Mouse (Mus musculus) intestine, embryonic 16.5 days (tissue): ENCODE results near the gene N4bp2l1. TPM values are rescaled to one million over a fixed set of nuclear protein-coding genes. Genes with fewer than 3 reads are reported as not detected.
A peak's percentile ranks its signal among the peaks of the same experiment; 100 is the strongest.

ENCODE experiments used
- ATAC-seq: fragments of 200-750 bp; cut with Nextera tagmentation; 2 replicates; pipeline ENCODE4 v1.8.0; 2017; ENCODE audit warnings: moderate TSS enrichment, moderate library complexity
- H3K27ac ChIP-seq: fragments of 300-500 bp; sonication (generic); 2 replicates; pipeline ENCODE4 v1.5.1; 2014; ENCODE audit warnings: mild to moderate bottlenecking, low read length
- H3K27me3 ChIP-seq: fragments of 300-500 bp; sonication (generic); replicated peaks from 2 replicates; pipeline ENCODE4 v1.6.1; 2014; ENCODE audit warnings: low read length, control low read depth, mixed read lengths; ENCODE audit not compliant: control insufficient read depth, insufficient read depth
- H3K36me3 ChIP-seq: fragments of 300-500 bp; sonication (generic); 2 replicates; pipeline ENCODE4 v1.6.1; 2014; ENCODE audit warnings: low read length, control low read depth; ENCODE audit not compliant: control insufficient read depth, insufficient read depth
- H3K4me1 ChIP-seq: fragments of 300-500 bp; sonication (generic); 2 replicates; pipeline ENCODE4 v1.6.1; 2014; ENCODE audit warnings: low read length, control low read depth, mixed read lengths; ENCODE audit not compliant: control insufficient read depth, insufficient read depth
- H3K4me2 ChIP-seq: fragments of 300-500 bp; sonication (generic); 2 replicates; pipeline ENCODE4 v1.6.1; 2014; ENCODE audit warnings: low read depth, low read length, control low read depth
- H3K4me3 ChIP-seq: fragments of 300-500 bp; sonication (generic); 2 replicates; pipeline ENCODE4 v1.5.1; 2014; ENCODE audit warnings: mild to moderate bottlenecking, low read length
- H3K9ac ChIP-seq: fragments of 300-500 bp; sonication (generic); 2 replicates; pipeline ENCODE4 v1.6.1; 2014; ENCODE audit warnings: low read depth, low read length
- H3K9me3 ChIP-seq: fragments of 300-500 bp; sonication (generic); 2 replicates; pipeline ENCODE4 v1.6.1; 2016; ENCODE audit warnings: low read length, control low read depth; ENCODE audit not compliant: control insufficient read depth
- WGBS: fragments of 180-500 bp; shearing (Covaris S2); extraction: QIAGEN DNeasy Blood & Tissue Kit; methylation state at CpG from one replicate; pipeline ENCODE4 v1.1.7; 2014; 5-methylcytosine and 5-hydroxymethylcytosine counted together
- polyA plus RNA-seq: library from polyadenylated mRNA; unstranded; fragments of >200 nt; fragmentation: Nextera tagmentation; extraction: Ambion mirVana; gene quantifications from 2 replicates; pipeline ENCODE4 v1.2.1, GENCODE M21; 2015

The N4bp2l1 gene
- polyA plus RNA-seq, 1 experiment from 2014 or later: 6.2 TPM

DNA sequence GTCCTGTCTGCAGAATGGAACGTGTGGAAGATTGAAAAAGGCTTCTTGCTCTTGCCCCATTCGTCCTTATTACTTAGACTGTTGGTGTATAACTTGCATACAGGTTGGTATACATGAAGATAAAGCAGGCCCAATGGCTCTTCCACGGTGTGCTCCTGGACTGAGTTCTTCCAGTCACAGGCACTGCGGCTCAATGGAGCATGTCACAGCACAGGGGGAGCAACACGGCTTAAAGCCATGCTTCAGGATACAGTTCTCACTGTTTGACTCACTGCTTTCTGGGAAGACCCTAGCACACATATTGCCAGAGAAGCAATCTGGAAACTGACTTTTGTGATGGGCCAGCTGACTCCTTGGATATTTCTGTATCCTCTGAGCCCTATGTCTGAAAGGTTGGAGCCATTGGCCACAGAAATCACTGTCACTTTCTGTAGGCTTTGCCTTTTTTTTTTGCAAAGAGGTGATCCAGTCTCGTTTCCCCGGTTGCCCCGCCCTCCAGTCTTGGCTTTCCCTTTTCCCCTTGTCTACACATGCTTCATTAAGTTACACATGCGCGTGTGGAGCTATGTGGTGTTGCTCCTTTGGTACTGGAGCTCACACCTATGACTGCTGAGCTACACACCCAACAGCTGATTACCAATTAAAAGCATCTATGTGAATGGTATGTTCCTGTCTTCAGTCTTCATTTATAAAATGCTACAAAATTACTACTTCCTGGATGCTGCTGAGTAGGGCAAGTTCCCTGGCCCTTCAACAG lies 21.8 kb upstream of the N4bp2l1 start:
- 88% methylated on average over 10 of the region's 10 CpGs for WGBS
- Histone ChIP-seq H3K36me3 (no peaks in the 10 kb centered on the region), H3K9me3 (no peaks in the 10 kb centered on the region), H3K4me2 (no peak overlapping the region), H3K9ac (no peak overlapping the region), H3K27me3 (no peaks in the 10 kb centered on the region), H3K27ac (no peak overlapping the region), H3K4me3 (no peak overlapping the region), H3K4me1 (no peaks in the 10 kb centered on the region)
- ATAC-seq: no peak

GRCm38 (mm10) chr5:150616731-150617130 lies 19.7 kb upstream of the N4bp2l1 start:
- no peaks in the 10 kb centered on the region for H3K36me3 ChIP-seq
- H3K4me3 ChIP-seq: no peak overlapping the region
- no peaks in the 10 kb centered on the region for H3K27me3 ChIP-seq
- H3K4me2 ChIP-seq: no peak overlapping the region
- no peak for ATAC-seq
- no peak overlapping the region for H3K27ac ChIP-seq
- no peaks in the 10 kb centered on the region for H3K9me3 ChIP-seq
- no peaks in the 10 kb centered on the region for H3K4me1 ChIP-seq
- H3K9ac ChIP-seq: no peak overlapping the region
- 66% methylated on average over 3 of the region's 3 CpGs for WGBS

- Histone ChIP-seq H3K9ac (no peak overlapping the region), H3K27me3 (no peaks in the 10 kb centered on the region), H3K4me1 (no peaks in the 10 kb centered on the region), H3K9me3 (no peaks in the 10 kb centered on the region), H3K4me2 (no peak overlapping the region), H3K27ac (no peak overlapping the region), H3K4me3 (no peak overlapping the region), H3K36me3 (no peaks in the 10 kb centered on the region)
- WGBS: 83% methylated on average over 2 of the region's 2 CpGs
- no peak for ATAC-seq
These were observed 19.2 kb upstream of the N4bp2l1 start for GRCm38 (mm10) chr5:150616216-150616615.

DNA sequence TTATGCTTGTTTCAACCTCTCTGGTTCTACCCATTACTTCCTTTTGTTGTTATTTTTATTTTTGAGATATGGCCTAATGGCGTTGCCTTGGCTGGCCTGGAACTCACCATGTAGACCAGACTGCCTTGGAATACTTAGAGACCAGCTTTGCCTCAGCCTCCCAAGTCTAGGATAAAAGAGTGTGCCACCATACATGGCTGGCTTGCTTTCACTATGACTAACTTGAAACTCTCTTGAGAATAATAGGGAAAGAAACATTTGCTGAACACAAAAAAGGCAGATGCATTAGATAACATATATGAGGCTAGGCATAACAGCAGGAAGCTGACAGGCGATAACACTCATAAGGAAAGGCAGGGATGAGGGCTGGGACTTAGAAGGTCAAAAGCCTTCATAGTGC lies 17.1 kb upstream of the N4bp2l1 start:
- no peak for ATAC-seq
- Histone ChIP-seq H3K27me3 (no peaks in the 10 kb centered on the region), H3K9ac (no peak overlapping the region), H3K36me3 (no peaks in the 10 kb centered on the region), H3K4me3 (no peak overlapping the region), H3K4me1 (no peaks in the 10 kb centered on the region), H3K4me2 (no peak overlapping the region), H3K9me3 (no peaks in the 10 kb centered on the region), H3K27ac (no peak overlapping the region)
- WGBS: 90% methylated on average over 2 of the region's 2 CpGs

DNA sequence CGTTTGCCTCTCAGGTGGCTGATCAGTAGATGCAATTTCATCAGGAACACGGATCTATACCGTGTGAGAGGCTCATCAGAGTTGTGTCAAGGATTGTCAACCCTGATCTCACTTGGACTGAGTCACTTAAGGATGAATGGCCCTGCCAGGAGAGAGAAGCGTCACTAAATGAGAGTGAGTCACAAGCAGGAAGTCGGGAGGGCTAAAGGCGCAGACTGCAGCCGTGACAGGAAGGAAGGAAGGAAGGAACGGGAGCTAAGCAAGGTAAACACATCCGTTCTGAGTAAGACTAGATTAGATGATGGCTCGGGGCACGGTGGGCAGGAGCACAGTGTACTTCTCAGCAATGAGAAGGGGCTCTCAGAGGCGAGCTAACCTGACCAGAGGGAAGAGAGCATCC lies 14.7 kb upstream of the N4bp2l1 start:
- no peak overlapping the region for H3K4me3 ChIP-seq
- no peak overlapping the region for H3K4me2 ChIP-seq
- no peaks in the 10 kb centered on the region for H3K9me3 ChIP-seq
- ATAC-seq: peak; percentile 38
- no peaks in the 10 kb centered on the region for H3K27me3 ChIP-seq
- no peak overlapping the region for H3K9ac ChIP-seq
- H3K27ac ChIP-seq: no peak overlapping the region
- H3K36me3 ChIP-seq: no peaks in the 10 kb centered on the region
- H3K4me1 ChIP-seq: no peaks in the 10 kb centered on the region
- WGBS: 47% methylated on average over 12 of the region's 12 CpGs

GRCm38 (mm10) chr5:150611136-150611535 lies 14.1 kb upstream of the N4bp2l1 start:
- 60% methylated on average over 1 of the region's 1 CpGs for WGBS
- Histone ChIP-seq H3K27ac (no peak overlapping the region), H3K4me2 (no peak overlapping the region), H3K36me3 (no peaks in the 10 kb centered on the region), H3K9me3 (no peaks in the 10 kb centered on the region), H3K27me3 (no peaks in the 10 kb centered on the region), H3K4me1 (no peaks in the 10 kb centered on the region), H3K4me3 (no peak overlapping the region), H3K9ac (no peak overlapping the region)
- ATAC-seq: no peak

DNA sequence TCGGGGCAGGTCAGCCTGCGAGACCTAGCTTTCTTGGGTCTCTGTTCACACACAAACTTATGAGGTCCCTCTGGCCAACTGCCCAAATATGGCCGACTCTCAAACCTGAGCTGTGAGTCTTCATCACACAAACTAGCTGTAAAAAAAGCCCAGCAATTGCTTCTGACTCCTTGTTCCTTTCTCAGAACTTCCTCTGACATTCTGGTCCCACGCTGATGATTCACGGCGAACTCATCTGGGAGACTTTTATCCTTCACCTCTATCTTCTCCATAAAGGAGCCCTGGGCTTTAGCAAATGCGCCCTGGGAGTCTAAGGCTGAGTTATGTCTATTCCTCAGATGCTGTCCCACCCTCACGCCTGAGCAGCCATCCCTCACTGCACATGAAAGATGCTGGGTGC lies 10.6 kb upstream of the N4bp2l1 start:
- ATAC-seq: no peak
- H3K9me3 ChIP-seq: no peaks in the 10 kb centered on the region
- no peaks in the 10 kb centered on the region for H3K36me3 ChIP-seq
- no peaks in the 10 kb centered on the region for H3K27me3 ChIP-seq
- no peak overlapping the region for H3K9ac ChIP-seq
- no peak overlapping the region for H3K4me2 ChIP-seq
- no peaks in the 10 kb centered on the region for H3K4me1 ChIP-seq
- no peak overlapping the region for H3K27ac ChIP-seq
- no peak overlapping the region for H3K4me3 ChIP-seq
- 88% methylated on average over 8 of the region's 8 CpGs for WGBS

DNA sequence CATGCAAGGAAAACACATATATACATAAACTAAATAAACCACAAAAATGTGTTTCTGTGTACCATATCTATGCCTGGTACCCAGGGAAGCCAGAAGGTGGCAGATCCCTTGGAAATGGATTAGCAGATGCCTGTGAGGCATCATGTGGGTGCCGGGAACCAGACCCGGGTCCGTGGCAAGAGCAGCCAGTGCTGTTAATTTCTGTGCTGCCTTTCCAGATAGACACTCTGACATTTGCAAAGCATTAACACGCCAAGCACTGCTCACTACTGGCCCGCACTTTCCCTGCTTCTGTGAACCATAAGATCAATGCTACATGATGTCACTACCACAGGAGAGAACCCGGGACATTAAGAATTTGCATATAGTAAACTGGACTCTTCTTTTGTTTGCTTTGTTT lies 9.1 kb upstream of the N4bp2l1 start:
- no peak overlapping the region for H3K27ac ChIP-seq
- ATAC-seq: no peak
- no peak overlapping the region for H3K4me2 ChIP-seq
- H3K27me3 ChIP-seq: no peaks in the 10 kb centered on the region
- H3K9ac ChIP-seq: no peak overlapping the region
- no peaks in the 10 kb centered on the region for H3K36me3 ChIP-seq
- no peaks in the 10 kb centered on the region for H3K9me3 ChIP-seq
- H3K4me3 ChIP-seq: no peak overlapping the region
- WGBS: 96% methylated on average over 6 of the region's 6 CpGs
- H3K4me1 ChIP-seq: no peaks in the 10 kb centered on the region

DNA sequence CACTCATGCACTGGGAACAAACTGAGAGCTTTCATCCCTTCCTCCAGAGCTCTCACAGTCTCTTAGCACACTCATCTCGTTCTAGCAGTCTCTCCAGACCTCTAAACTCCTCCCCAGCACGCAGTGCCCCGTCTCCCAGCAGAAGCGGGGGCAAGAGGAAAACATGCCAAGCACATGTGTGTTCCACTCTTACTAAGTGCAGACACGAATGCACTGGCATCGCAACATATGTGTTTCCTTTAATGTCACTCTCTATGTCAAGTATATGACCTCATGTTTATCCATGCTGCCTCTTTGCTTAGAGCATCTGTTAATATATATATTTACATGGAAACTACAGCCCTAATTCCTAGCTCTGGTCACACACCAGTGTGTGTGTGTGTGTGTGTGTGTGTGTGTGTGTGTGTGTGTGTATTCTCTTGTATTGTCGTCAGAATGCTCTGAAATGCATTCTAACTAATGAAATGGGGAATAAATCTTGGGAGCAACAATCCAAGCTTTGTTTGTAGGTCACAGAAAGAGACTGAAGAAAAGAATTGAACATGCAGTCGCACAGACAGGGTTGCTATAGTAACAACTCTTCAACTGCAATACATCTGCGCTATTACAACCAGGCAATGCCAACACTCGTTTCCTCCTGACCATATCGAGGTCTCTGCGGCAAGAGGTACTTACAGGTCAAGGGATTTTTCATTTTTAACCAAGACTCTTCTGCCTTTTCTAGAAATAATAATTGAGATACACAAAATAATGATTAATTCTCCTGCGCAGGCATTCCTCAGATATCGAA lies 4.6 kb upstream of the N4bp2l1 start:
- 73% methylated on average over 14 of the region's 14 CpGs for WGBS
- Histone ChIP-seq H3K4me2 (no peak overlapping the region), H3K9ac (no peak overlapping the region)

More for the DNA sequence above, 4.6 kb upstream of the N4bp2l1 start:
- no peaks in the 10 kb centered on the region for H3K4me1 ChIP-seq
- no peak for ATAC-seq
- H3K9me3 ChIP-seq: no peaks in the 10 kb centered on the region
- H3K27me3 ChIP-seq: no peaks in the 10 kb centered on the region
- H3K27ac ChIP-seq: no peak overlapping the region
- H3K4me3 ChIP-seq: no peak overlapping the region
- no peaks in the 10 kb centered on the region for H3K36me3 ChIP-seq
